Mouse (Mus musculus) thymus, adult 18-20 months (tissue): ENCODE measurements around the gene Gm21972.

Experiments
- DNase-seq, 2 experiments: peaks; one replicate each; pipeline ENCODE4 v3.0.0; 2022; ENCODE audit warnings: mixed read lengths in 2 of 2

The Gm21972 gene

GRCm38 (mm10) chr1:86133337-86133736 lies at the start of gene Gm21972:
Gm21972 (plus strand) TSS chr1:86133637.
- DNase-seq = no peak

- no peak for DNase-seq
Observed at GRCm38 (mm10) chr1:86094413-86094812, 39.0 kb upstream of the Gm21972 start.

- DNase-seq = no peak
Observed at GRCm38 (mm10) chr1:86105054-86105453, 28.4 kb upstream of the Gm21972 start.

- DNase-seq = no peak
Observed at GRCm38 (mm10) chr1:86111779-86112178, 21.7 kb upstream of the Gm21972 start, which contains the start of gene Htr2b. Htr2b (minus strand) TSS chr1:86111970.

DNA sequence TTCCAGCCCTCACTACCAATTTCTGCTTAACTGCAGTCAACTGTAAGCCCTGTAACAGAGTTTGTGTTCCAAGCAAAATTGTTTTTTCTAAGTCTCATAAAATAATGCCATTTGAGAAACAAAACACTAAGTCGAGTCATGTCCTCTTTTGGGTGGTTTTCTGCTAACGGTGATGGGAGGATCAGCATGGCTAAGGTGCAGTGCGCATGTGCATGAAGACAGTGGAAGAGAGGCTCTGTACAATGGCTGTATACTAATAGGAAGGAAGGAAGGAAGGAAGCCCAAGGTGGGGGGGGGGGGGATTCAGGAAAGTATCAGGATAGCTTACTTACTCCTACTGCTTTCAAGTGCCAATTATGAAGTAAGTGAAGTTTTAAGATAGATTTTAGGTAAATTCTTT lies 19.3 kb upstream of the Gm21972 start:
- no peak for DNase-seq

DNA sequence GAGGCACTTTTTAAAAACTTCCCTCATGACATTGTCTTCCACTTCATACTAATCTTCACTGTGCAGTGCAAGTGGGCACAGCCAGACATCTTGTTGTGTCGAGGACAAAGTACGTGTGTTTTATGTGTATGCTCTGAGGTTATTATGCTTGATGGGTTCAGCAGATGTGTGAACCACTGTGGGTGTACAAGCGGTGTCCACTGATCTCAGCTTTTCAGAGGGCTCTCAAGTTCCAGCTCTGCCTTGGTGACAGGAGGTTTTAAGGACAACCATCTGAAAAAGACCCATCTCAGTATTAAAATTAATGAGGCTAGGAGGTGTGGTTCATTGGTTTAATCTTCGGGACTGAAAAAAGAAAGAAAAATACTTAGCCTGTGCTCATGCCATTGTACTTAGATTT lies 13.9 kb upstream of the Gm21972 start:
- DNase-seq = no peak

DNA sequence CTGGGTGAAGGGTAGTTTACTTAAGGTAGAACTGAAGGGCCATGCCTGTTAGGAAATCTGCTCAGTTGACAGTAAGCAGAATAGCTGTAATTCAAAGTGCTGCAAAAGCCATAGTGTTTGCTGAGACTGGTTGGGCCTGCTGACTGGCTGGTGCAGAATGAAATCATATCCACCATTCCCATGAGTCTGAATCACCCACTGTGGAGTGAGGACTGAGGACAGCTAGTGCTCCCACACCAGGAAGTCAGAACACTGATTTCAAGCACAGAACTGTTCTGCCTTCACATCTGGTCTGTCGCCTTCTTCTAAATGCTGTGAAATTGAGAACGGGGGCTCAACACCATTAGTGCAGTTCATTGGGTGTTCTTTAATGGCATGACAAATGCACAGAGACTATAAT lies 7.4 kb upstream of the Gm21972 start:
- no peak for DNase-seq

GRCm38 (mm10) chr1:86135315-86135714 lies 1.9 kb downstream of the Gm21972 start:
- no peak for DNase-seq

DNA sequence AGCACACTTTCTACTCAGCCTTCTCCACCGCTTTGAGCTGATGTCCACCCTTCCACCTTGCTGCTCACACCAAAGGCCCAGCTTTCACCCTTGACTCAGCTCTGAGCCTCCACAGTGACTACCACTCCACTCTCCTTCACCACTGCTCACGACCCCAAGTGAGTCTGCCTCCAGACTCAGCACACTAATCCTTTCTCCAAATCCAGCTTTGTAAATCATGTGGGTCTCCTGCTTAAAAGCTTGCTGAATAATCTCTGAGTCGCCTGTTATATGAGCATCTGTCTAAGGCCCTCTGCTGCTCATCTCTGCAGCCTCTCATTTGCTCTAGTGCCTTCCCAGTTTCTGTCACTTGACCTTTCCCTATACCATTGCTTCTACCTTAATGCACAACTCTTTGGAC lies 7.6 kb downstream of the Gm21972 start:
- DNase-seq = no peak

GRCm38 (mm10) chr1:86143165-86143564 lies 9.7 kb downstream of the Gm21972 start:
- no peak for DNase-seq

DNA sequence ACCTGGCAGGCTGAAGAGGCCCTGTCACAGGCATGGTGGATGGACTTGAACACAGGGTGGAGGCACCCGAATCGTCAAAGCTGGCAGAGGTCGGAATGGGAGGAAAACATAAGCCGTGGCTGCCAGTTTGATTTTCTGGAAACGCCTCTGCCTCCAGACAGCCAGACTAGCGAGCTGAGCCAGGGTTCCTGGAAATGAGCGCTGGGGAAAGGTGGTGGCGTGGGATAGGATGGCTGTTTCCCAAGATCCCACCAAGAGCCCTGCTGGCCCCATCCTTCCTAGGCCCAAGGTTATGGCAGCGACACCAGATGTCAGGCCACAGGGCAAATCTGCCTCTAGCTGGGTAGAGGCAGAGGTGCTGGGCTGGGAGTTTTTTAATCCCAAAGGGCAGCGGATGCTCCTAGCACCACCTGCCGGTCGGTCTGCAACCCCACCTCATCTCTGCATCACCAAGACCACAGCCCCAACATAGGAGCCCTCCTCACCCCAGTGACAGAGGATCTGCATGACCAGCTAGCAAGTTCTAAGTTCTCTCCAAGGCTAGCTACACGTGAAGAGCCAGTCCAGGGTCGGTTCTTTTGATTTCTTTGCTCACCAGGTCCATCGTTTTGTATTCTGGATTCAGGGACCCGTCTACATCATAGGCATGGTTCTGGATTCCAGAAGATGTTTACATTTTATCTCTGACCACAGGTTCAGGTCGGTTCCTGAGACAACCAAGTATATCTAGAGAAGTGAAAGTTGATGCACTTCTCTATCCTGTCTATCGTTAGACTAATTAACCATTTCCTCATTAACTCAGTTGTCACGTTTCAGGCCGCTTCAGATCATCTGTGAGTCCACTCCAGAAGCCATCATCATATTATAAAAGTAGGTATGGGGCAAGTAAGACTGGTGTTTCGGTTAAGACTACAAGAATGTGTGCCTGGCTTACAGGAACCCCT lies 10.8 kb downstream of the Gm21972 start:
- no peak for DNase-seq

DNA sequence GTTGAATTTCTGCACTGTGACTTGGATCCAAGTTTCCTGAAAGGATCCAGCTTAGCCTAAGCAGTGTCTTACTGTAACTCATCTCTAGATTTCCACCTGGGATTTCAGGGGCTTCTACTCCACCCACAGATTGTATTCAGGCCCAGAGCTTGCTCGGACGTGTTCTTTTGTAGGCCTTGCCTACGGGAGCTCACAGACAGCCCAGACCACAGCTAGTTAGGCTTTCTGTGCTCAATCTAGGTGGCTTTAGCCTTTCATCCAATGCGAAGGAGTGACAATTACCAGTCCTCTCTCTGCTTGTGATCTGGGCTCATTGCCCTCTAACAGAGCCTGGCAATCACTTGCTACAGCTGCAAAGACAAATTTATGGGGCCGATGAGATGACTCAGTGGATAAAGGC lies 12.9 kb downstream of the Gm21972 start:
- no peak for DNase-seq

DNA sequence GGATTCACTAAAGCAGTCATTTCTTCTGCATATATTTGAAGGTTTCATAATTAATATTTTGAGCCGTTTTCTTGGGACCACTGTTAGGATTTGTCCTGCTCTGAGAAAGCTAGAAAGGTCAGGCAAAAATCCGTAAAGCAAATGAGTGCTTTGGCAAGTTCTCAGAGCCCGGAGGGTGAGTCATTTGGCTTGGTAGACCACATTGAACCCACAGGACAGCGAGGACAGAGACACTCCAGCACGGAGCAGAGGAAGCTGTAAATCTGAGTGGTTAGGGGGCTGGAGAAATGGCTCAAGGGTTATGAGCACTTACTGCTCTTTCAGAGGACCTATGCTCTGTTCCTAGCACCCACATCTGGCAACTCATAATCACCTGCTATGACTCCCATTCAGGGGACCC lies 14.1 kb downstream of the Gm21972 start:
- DNase-seq = no peak

GRCm38 (mm10) chr1:86148161-86148560 lies 14.7 kb downstream of the Gm21972 start:
- DNase-seq = no peak

DNA sequence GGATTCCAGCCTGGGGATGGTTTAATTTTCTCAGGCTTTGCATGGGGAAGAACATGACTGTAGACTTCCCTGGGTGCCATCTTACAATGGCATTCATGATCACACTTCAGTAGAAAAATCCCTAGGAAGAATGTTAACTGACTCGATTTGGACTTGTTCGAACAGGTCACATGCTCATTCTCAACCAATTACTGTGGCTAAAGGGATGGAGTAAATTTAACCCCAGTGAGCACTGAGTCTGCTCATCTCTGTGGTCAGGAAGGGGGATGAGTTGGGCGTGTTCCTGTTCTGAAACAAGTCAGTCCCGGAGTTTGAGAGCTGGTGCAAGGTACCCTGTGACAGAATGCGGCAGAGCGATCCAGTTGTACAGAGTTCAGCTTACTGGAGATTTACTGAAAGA lies 17.5 kb downstream of the Gm21972 start:
- no peak for DNase-seq

DNA sequence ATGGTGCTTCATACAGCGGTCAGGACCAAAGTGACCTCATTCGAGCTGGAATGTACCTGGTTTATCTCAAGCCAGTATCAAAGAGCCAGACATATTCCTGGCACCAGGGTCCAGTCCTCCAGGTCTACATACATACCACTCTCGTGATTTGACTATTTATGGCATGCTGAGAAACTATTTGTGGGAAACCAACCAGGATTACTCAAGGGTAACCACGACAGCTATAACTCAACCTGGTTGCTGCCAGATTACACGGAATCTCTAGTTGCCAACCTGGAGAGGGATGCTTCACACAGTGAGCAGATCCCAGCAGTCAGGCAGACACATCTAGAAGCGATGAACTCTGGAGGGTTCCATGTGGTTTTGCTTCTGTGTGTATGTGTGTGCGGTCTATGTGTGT lies 17.9 kb downstream of the Gm21972 start:
- no peak for DNase-seq

- DNase-seq = no peak
Observed at GRCm38 (mm10) chr1:86152618-86153017, 19.2 kb downstream of the Gm21972 start.

DNA sequence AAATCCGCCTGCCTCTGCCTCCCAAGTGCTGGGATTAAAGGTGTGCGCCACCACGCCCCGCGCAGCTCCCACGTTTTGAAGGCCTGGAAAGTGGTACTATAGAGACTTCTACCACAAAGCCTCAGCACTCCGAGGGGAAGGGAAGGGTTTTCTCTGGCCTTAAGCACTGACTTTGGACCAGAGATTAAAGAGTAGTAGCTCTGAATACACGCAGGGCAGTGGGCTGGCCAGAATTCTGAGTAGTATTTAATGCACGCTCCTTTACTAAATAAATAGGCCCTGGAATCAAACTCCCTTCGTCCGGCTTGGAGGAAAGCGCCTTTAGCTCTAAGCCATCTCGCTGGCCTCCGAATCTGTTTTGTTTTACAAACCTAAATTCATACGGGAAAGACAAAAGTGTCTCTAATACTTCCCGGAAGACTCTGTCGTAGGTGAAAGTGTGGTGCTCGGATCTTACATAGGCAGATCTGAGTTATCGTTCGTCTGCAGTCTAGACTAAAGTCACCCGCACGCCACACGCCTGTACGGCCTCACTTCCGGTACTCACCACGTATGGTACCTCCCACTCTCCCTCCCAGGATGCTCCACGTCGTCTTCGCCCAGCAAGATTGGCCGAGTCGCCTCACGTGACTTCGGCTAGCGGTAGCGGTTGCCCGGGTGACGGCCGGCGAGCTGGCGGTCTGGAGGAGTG lies 20.8 kb downstream of the Gm21972 start, which contains the start of gene Armc9:
Gene Armc9 (plus strand): TSS at position 648 of the 691 bp plus-strand sequence.
- DNase-seq = peak; percentile 94 to 95

- DNase-seq = no peak
Observed at GRCm38 (mm10) chr1:86154824-86155164, 21.4 kb downstream of the Gm21972 start.

DNA sequence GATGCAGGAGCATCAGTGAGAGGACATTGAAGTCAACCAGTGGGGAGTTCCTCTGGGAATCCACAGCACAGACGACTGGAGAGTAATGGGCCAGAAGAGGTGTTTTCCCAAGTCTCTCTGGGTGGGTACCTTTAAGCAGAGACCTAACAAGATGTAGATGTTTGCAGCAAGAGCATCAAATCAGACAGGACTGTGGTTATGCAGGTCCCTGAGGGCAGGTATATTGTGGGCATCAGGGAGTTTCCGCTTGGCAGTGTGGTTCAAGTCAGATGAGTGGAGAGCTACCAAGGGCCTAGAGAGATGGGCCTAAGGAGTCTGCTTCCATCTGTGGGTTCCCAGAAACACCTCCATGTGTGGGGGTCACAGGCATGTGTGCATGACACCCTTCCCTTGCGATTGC lies 22.6 kb downstream of the Gm21972 start:
- no peak for DNase-seq

- DNase-seq = no peak
Observed at GRCm38 (mm10) chr1:86156595-86156994, 23.2 kb downstream of the Gm21972 start.

- no peak for DNase-seq
Observed at GRCm38 (mm10) chr1:86160059-86160458, 26.6 kb downstream of the Gm21972 start.

GRCm38 (mm10) chr1:86160479-86160878 lies 27.0 kb downstream of the Gm21972 start:
- no peak for DNase-seq

GRCm38 (mm10) chr1:86161061-86161460 lies 27.6 kb downstream of the Gm21972 start:
- DNase-seq = no peak
